In genomic region chr19:20601739-20602138, GRCm38 (mm10) we compare ENCODE assay signal across 8 mouse cellular contexts.
A peak's percentile ranks its signal among the peaks of the same experiment; 100 is the strongest.
DNase-seq lines count a peak whose midpoint lies in the region; ATAC-seq and TF ChIP-seq lines count a peak whose summit lies in the region.

No protein-coding gene starts in this region.

- peak overlapping the region; percentile 42 for H3K4me2 ChIP-seq in lung, postnatal 0 days (replicated peaks; ENCODE audit: low read depth, low read length)

- H3K4me1 ChIP-seq in lung, postnatal 0 days (ENCODE audit: insufficient read depth, low read depth, low read length) = no peaks in the 10 kb centered on the region

- no peak overlapping the region for H3K9ac ChIP-seq in lung, postnatal 0 days (replicated peaks; ENCODE audit: low read depth)

- no peak for TF ChIP-seq CTCF in lung, postnatal 0 days (IDR thresholded peaks at IDR 0.05)

- H3K27me3 ChIP-seq in lung, postnatal 0 days (replicated peaks; ENCODE audit: insufficient read depth, low read length) = no peaks in the 10 kb centered on the region

- ATAC-seq in lung, postnatal 0 days = peak; percentile 95

- TF ChIP-seq EP300 in lung, postnatal 0 days (IDR thresholded peaks at IDR 0.05) = no peak

- H3K36me3 ChIP-seq in lung, postnatal 0 days (ENCODE audit: insufficient read depth, low read length) = no peaks in the 10 kb centered on the region

- H3K9me3 ChIP-seq in lung, postnatal 0 days (ENCODE audit: low read length) = no peaks in the 10 kb centered on the region

- H3K27ac ChIP-seq in lung, postnatal 0 days (ENCODE audit: low read length) = peak overlapping the region; percentile 59; the same call in 1 of the 2 replicates

- peak; percentile 60 for DNase-seq in 416B (ENCODE audit: low read depth)
- peak; percentile 16 for DNase-seq in c-Kit-positive CD71-positive TER-119-positive erythroid progenitor cells, embryonic 14.5 days (ENCODE audit: low spot score)
- DNase-seq in kidney, adult 18-20 months = peak; percentile 68
- DNase-seq in lung, postnatal 0 days (ENCODE audit: low spot score) = peak; percentile 74
- peak; percentile 72 for DNase-seq in testis, postnatal 14 days (ENCODE audit: low spot score)
- DNase-seq in left cerebral cortex, postnatal 4 days = no peak
- no peak for DNase-seq in frontal cortex, postnatal 10 days (ENCODE audit: low spot score in 2 of 2)
- no peak for DNase-seq in cerebellum, adult 8-10 months

- WGBS in lung, postnatal 0 days = 39% methylated on average over 3 of the region's 3 CpGs

- no peak overlapping the region for H3K4me3 ChIP-seq in lung, postnatal 0 days (ENCODE audit: low read depth, low read length)

- intact Hi-C loops in left cerebral cortex, postnatal 4 days (cut with DNase I) = no loop called here

Comparison
In these comparisons a context has a peak if more than half of its experiments do, and no peak if none do; other contexts are left out.
1. DNase-seq: peak in 416B (single experiment), c-Kit-positive CD71-positive TER-119-positive erythroid progenitor cells, embryonic 14.5 days (single experiment), kidney, adult 18-20 months (single experiment), lung, postnatal 0 days (single experiment) and testis, postnatal 14 days (single experiment); none in left cerebral cortex, postnatal 4 days (single experiment), frontal cortex, postnatal 10 days (0 of 2) and cerebellum, adult 8-10 months (single experiment).